Mouse (Mus musculus) hindbrain, postnatal 0 days (tissue): Measurements from ENCODE around the gene Nek7. TPM values are rescaled to one million over a fixed set of nuclear protein-coding genes. Genes with fewer than 3 reads are reported as not detected.

Experiments
- ATAC-seq: fragments of 200-750 bp; cut with Nextera tagmentation; 2 replicates; pipeline ENCODE4 v1.8.0; 2017; ENCODE audit warnings: mild to moderate bottlenecking, moderate TSS enrichment, moderate library complexity
- DNase-seq: peaks from one replicate; pipeline ENCODE4 v3.0.0-alpha.2; 2015; ENCODE audit warnings: low spot score
- H3K27ac ChIP-seq: fragments of 300-500 bp; sonication (generic); 2 replicates; pipeline ENCODE4 v1.5.1; 2014; ENCODE audit warnings: mild to moderate bottlenecking
- H3K27me3 ChIP-seq: fragments of 300-500 bp; sonication (generic); 2 replicates; pipeline ENCODE4 v1.6.1; 2014; ENCODE audit warnings: low read length, mixed read lengths; ENCODE audit not compliant: insufficient read depth
- H3K36me3 ChIP-seq: fragments of 300-500 bp; sonication (generic); 2 replicates; pipeline ENCODE4 v1.6.1; 2014; ENCODE audit warnings: low read length, mixed read lengths; ENCODE audit not compliant: insufficient read depth
- H3K4me1 ChIP-seq: fragments of 300-500 bp; sonication (generic); 2 replicates; pipeline ENCODE4 v1.6.1; 2014; ENCODE audit warnings: antibody characterized with exemption, low read length, mixed read lengths; ENCODE audit not compliant: insufficient read depth
- H3K4me2 ChIP-seq: fragments of 300-500 bp; sonication (generic); 2 replicates; pipeline ENCODE4 v1.6.1; 2014; ENCODE audit warnings: low read depth, mild to moderate bottlenecking, low read length, moderate library complexity, mixed read lengths
- H3K4me3 ChIP-seq: fragments of 300-500 bp; sonication (generic); 2 replicates; pipeline ENCODE4 v1.5.1; 2014; ENCODE audit warnings: low read length
- H3K9ac ChIP-seq: fragments of 300-500 bp; sonication (generic); replicated peaks from 2 replicates; pipeline ENCODE4 v1.6.1; 2014; ENCODE audit warnings: mild to moderate bottlenecking, low read length, moderate library complexity, mixed read lengths
- H3K9me3 ChIP-seq: fragments of 300-500 bp; sonication (generic); 2 replicates; pipeline ENCODE4 v1.6.1; 2016; ENCODE audit warnings: low read length, mixed read lengths
- CTCF ChIP-seq: IDR thresholded peaks from 2 replicates; pipeline ENCODE4 v1.5.1; 2016; ENCODE audit warnings: antibody characterized with exemption, control low read depth, low read depth
- WGBS: fragments of 180-500 bp; shearing (Covaris S2); extraction: QIAGEN DNeasy Blood & Tissue Kit; methylation state at CpG from one replicate; pipeline ENCODE4 v1.1.7; 2014; 5-methylcytosine and 5-hydroxymethylcytosine counted together
- polyA plus RNA-seq: library from polyadenylated mRNA; unstranded; fragments of >200 nt; fragmentation: Nextera tagmentation; extraction: Ambion mirVana; gene quantifications from 2 replicates; pipeline ENCODE4 v1.2.1, GENCODE M21; 2015
- total RNA-seq: library from RNA; depleted of rRNA; stranded (reverse); fragments of >200 nt; gene quantifications from 2 replicates; pipeline ENCODE4 v1.2.3, GENCODE M21; 2014

The Nek7 gene
- total and polyA plus RNA-seq, 2 experiments from 2014 or later, result 8.8 to 16.3 TPM

- Histone ChIP-seq H3K27me3 (no peaks in the 10 kb centered on the region), H3K4me1 (no peaks in the 10 kb centered on the region), H3K9me3 (no peaks in the 10 kb centered on the region), H3K9ac (no peak overlapping the region), H3K36me3 (no peaks in the 10 kb centered on the region), H3K27ac (no peak overlapping the region), H3K4me2 (no peak overlapping the region), H3K4me3 (no peak overlapping the region)
- no peak for TF ChIP-seq CTCF
- ATAC-seq (no peak), DNase-seq (no peak)
- whole genome bisulfite sequencing, result 69% methylated on average over 3 of the region's 3 CpGs
These were observed 2.5 kb upstream of the Nek7 start for GRCm38 (mm10) chr1:138622431-138622830.

GRCm38 (mm10) chr1:138619114-138619971 lies 598 bp downstream of the Nek7 start:
- Histone ChIP-seq H3K4me3 (peak overlapping the region; percentile 90), H3K36me3 (no peaks in the 10 kb centered on the region), H3K27me3 (no peaks in the 10 kb centered on the region), H3K4me1 (no peaks in the 10 kb centered on the region), H3K27ac (peak overlapping the region; percentile 94), H3K9me3 (no peaks in the 10 kb centered on the region), H3K4me2 (peak overlapping the region; percentile 85), H3K9ac (peak overlapping the region; percentile 73)
- WGBS, result 2% methylated on average over 75 of the region's 83 CpGs
- TF ChIP-seq CTCF, result no peak
- peak; percentile 96 for DNase-seq
- ATAC-seq, result peak; percentile 97

- Histone ChIP-seq H3K4me2 (peak overlapping the region; percentile 85), H3K9me3 (no peaks in the 10 kb centered on the region), H3K27me3 (no peaks in the 10 kb centered on the region), H3K9ac (0 out of 2 replicates have a peak overlapping the region, but pooled peaks have one; percentile 5), H3K36me3 (no peaks in the 10 kb centered on the region), H3K4me1 (no peaks in the 10 kb centered on the region), H3K4me3 (peak overlapping the region; percentile 90), H3K27ac (peak overlapping the region; percentile 65; the same call in 1 of the 2 replicates)
- ATAC-seq (peak; percentile 83), DNase-seq (peak; percentile 82)
- 1% methylated on average over 11 of the region's 11 CpGs for WGBS
- TF ChIP-seq CTCF, result peak; percentile 56
These were observed 2.0 kb downstream of the Nek7 start for GRCm38 (mm10) chr1:138618012-138618354.

- H3K27ac ChIP-seq, result no peak overlapping the region; the same call in 1 of the 2 replicates
- H3K4me2 ChIP-seq, result peak overlapping the region; percentile 85
- H3K27me3 ChIP-seq, result no peaks in the 10 kb centered on the region
- 0 out of 2 replicates have a peak overlapping the region, but pooled peaks have one; percentile 5 for H3K9ac ChIP-seq
- TF ChIP-seq CTCF, result no peak
- H3K4me3 ChIP-seq, result peak overlapping the region; percentile 90
- DNase-seq, result no peak
- H3K9me3 ChIP-seq, result no peaks in the 10 kb centered on the region
- no peaks in the 10 kb centered on the region for H3K36me3 ChIP-seq
- no peak for ATAC-seq
- no peaks in the 10 kb centered on the region for H3K4me1 ChIP-seq
- 18% methylated on average over 17 of the region's 17 CpGs for WGBS
These were observed 2.5 kb downstream of the Nek7 start for GRCm38 (mm10) chr1:138617279-138618011.

- no peak for TF ChIP-seq CTCF
- H3K4me1 ChIP-seq, result no peaks in the 10 kb centered on the region
- 82% methylated on average over 3 of the region's 3 CpGs for WGBS
These were observed 4.6 kb downstream of the Nek7 start for GRCm38 (mm10) chr1:138615388-138615787.

GRCm38 (mm10) chr1:138614552-138615287 lies 5.2 kb downstream of the Nek7 start:
- no peak overlapping the region for H3K4me2 ChIP-seq
- H3K27me3 ChIP-seq, result no peaks in the 10 kb centered on the region
- ATAC-seq (no peak), DNase-seq (no peak)
- no peak overlapping the region for H3K27ac ChIP-seq
- no peaks in the 10 kb centered on the region for H3K4me1 ChIP-seq
- H3K4me3 ChIP-seq, result no peak overlapping the region
- no peak overlapping the region for H3K9ac ChIP-seq
- WGBS, result 67% methylated on average over 6 of the region's 6 CpGs
- H3K9me3 ChIP-seq, result no peaks in the 10 kb centered on the region
- TF ChIP-seq CTCF, result no peak
- no peaks in the 10 kb centered on the region for H3K36me3 ChIP-seq

More at GRCm38 (mm10) chr1:138615388-138615787, 4.6 kb downstream of the Nek7 start:
- H3K4me2 ChIP-seq, result no peak overlapping the region
- no peak for ATAC-seq
- DNase-seq, result no peak
- no peaks in the 10 kb centered on the region for H3K36me3 ChIP-seq
- no peaks in the 10 kb centered on the region for H3K9me3 ChIP-seq
- H3K27ac ChIP-seq, result no peak overlapping the region
- no peak overlapping the region for H3K9ac ChIP-seq
- no peak overlapping the region for H3K4me3 ChIP-seq
- H3K27me3 ChIP-seq, result no peaks in the 10 kb centered on the region
